Mouse (Mus musculus) c-Kit-positive CD71-positive TER-119-positive erythroid progenitor cells, embryonic 14.5 days (primary cell): ENCODE measurements around the gene Phldb1.
"Not testable (repeated sequence)": the region's sequence is repeated elsewhere in the genome, so short reads cannot be mapped to it uniquely, and the experiment has no call there.

Experiments
- DNase-seq: peaks from one replicate; pipeline ENCODE4 v3.0.0-alpha.2; 2013; ENCODE audit warnings: low spot score

Gene Phldb1

DNA sequence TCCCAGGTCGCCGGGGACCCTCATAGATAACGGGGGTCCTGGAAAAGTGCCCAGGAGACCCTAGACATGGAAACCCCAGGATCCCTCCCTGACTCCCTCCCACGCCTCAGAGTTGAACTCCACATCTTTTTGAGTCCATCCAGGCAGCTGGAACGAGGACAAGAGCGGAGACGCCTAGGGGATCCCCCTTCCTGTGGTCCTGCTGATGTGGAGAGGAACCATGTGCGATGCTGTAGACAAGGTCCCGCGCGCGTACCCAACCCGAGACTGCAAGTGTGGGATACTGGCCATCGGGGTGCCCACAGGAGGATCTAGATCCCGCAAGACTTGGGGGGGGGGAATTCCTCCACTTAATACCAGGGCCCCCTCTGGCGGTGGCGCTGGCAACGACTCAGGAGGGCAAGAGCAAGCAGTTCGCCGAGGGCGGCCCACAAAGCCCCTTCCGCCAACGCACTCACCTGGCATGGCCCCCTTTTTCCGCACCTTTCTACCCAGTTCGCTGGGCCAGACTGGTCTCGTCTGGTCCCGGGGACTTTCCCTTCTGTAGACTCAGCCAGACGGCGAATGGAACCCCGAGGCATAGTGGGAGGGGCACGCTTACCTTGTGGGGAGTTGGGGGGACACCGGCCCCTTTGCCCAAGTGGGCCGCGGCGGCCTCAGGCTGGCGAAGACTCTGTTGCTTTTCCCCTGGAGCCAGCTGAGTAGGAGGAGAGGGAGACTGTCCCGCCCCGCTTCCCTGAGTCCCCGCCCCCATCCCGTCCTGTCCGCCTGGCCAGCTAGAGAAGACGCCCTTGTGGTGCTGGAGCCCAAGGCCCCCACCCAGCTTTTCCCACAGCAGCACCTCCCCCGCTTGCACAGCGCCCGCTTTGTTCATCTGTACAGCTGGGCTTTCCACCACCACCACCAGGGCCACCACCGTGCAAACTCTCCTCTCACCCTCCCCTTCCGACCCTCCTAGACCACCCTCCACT is at the start of gene Phldb1:
TSS of gene Phldb1 (minus strand) at position 675 of the 971 bp plus-strand sequence.
- DNase-seq, result no peak

- peak; percentile 97 for DNase-seq
Measured at GRCm38 (mm10) chr9:44772750-44773651, 38.0 kb upstream of the Phldb1 start.

- DNase-seq, result no peak
Measured at GRCm38 (mm10) chr9:44772392-44772749, 37.4 kb upstream of the Phldb1 start.

DNA sequence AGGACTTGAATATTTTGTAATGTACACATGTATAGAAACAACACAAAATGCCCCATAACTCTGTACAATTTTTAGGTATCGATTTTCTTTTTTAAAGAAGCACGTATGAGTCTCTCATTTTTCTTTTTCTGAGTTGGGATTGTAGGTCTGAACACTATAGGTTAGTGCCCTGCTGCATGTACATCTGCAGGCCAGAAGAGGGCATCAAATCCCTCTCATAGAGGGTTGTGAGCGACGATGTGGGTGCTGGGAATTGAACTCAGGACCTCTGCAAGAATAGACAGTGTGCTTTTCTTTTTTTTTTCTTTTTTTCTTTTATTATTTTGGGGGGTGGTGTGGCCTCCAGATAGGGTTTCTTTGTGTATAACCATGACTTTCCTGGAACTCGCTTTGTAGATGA is 36.4 kb upstream of the Phldb1 start:
- DNase-seq, result no peak

DNA sequence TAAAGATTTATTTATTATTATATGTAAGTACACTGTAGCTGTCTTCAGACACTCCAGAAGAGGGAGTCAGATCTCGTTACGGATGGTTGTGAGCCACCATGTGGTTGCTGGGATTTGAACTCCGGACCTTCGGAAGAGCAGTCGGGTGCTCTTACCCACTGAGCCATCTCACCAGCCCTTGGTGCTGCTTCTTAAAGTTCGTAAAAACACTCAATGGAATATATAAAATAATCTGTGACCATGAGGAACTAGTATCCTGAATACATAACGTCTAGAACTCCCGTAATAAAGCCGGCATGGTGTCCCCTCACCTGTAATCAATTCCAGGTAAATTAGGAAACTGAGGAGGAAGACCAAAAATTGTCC is 33.0 kb upstream of the Phldb1 start:
- DNase-seq, result not testable (repeated sequence)

DNA sequence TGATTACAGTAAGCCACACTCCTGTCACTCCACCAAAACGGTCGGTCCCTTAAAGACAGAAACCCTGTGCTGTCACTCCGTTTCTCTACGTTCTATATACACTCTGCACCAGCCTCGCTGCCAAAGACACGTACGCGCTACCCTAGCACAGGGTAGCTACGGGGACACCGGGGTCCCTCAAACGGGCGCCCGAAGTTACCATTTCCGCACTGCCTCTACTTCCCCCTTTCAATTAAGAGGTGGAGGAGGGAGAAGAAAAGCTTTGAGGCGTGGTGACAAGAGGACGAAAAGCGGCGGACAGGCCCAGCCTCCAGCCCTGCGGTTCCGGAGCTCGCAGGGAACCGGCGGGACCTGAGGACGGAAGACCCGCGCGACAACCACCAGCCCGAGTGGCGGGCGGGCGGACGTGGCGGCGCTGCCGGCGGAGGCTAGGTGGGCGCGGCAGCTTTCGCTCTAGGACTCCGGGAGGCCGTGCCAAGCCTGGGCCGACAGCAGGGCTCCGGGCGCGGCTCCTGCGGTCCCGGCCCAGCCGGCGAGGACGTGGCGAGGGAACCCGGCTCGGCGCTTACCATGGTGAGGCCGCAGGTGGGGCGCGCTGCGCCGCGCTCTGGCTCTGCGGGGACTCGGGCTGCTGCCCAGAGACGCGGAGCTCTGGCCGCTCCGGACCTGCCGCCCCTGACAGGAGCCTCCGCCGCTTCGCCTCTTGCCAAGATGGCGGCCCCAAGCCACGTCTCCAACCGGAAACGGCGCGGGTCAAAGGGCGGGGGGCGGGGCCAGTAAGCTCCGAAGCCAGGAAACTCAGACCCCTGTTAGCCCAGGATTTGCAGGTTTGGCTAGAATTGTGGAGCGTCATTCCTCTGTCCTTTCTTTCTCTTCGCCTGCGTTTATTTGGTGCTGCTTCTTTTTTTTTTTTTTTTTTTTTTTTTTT is 32.4 kb upstream of the Phldb1 start, which contains the start of the genes Arcn1 and Ift46:
TSS of gene Arcn1 (minus strand) at position 745 of the 928 bp plus-strand sequence.
TSS of gene Ift46 (plus strand) at position 808 of the 928 bp plus-strand sequence.
- peak; percentile 88 for DNase-seq

GRCm38 (mm10) chr9:44760873-44761272 is 25.9 kb upstream of the Phldb1 start:
- no peak for DNase-seq

DNA sequence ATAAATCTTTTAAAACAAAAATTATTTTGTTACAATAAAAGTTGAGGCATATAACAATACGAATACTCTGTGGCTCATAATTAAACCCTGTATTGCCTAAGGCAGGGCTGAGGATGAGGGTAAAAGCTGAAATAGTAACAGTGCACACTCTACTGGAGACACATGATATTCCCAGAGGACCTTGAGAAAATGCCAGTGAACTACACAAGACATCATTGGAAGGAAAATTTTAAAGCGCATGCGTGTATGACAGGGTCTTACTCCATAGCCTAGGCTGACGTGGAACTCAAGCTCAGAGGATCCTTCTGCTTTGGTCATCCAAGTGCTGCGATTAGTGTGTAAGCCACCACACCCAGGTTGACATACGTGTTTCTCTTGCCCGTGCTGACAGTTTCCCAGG is 13.5 kb upstream of the Phldb1 start:
- DNase-seq, result no peak

DNA sequence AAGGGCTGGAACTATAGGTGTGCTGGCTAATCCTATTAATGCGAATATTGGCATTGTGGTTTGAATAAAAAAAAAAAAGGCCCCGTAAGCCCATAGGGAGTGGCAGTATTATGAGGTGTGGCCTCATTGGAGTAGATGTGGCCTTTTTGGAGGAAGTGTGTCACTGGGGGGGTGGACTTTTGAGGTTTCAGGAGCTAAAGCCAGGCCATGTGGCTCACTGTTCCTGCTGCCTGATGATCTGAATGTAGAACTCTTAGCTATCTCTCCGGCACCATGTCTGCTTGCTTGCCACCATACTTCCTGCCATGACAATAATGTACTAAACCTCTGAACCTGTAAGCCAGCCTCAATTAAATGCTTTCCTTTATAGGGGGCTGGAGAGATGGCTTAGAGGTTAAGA is 12.3 kb upstream of the Phldb1 start:
- no peak for DNase-seq

- no peak for DNase-seq
Measured at GRCm38 (mm10) chr9:44746666-44747065, 11.7 kb upstream of the Phldb1 start.

DNA sequence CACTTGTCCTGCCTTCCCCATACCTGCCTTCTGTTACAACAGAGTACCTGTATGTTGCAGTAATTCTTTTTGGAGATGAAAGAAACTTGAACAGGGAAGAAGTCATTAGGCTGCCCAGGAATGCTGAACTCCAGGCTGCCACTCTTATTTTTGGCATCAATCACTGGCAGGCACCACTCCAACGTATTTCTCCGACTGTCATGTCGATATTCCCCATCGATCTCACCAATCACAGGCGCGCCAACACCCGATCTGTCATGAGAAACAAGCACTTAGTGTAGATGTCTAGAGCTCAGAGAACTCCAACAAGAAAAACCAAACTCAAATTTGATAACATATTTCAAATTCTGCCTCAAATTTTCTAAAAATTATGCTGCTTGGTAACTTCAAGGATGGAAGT is 10.4 kb upstream of the Phldb1 start:
- no peak for DNase-seq

DNA sequence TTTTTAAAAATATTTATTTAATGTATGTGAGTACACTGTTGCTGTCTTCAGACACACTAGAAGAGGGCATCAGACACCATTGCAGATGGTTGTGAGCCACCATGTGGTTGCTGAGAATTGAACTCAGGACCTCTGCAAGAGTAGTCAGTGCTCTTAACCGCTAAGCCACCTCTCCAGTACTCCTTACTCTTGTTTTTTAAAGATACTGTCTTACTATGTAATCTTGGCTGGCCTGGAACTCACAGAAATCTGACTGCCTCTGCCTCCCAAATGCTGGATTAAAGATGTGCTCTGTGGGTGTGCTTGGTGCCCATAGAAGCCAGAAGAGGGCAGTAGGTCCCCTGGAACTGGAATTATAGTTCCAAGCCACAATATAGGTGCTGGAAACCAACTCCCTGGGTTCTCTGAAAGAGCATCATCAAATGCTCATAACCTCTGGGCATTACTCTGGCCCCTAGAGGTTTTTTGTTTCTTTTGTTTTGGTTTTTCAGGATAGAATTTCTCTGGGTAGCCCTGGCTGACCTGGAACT is 5.7 kb upstream of the Phldb1 start:
- DNase-seq, result no peak

GRCm38 (mm10) chr9:44737240-44737949 is 2.4 kb upstream of the Phldb1 start:
- no peak for DNase-seq

DNA sequence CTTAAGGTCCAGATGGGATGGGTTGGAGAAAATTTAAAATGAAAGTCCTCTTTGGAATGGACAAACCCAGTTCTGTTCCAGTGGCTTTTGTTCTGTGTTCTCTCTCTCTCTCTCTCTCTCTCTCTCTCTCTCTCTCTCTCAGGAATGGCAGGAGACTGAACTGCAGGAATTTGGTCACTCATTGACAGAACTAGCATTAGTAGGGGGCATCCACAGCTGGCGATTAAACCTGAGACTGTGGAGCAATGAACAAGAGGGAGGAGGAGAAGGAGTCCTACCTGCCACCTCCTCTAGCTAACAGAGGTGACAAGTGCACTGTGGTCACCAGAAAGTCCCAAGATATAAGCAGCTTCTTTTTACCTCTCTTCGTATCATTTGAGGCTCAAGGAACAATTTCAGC is 1.3 kb upstream of the Phldb1 start:
- DNase-seq, result no peak

- DNase-seq, result no peak
Measured at GRCm38 (mm10) chr9:44735886-44736285, 888 bp upstream of the Phldb1 start.

DNA sequence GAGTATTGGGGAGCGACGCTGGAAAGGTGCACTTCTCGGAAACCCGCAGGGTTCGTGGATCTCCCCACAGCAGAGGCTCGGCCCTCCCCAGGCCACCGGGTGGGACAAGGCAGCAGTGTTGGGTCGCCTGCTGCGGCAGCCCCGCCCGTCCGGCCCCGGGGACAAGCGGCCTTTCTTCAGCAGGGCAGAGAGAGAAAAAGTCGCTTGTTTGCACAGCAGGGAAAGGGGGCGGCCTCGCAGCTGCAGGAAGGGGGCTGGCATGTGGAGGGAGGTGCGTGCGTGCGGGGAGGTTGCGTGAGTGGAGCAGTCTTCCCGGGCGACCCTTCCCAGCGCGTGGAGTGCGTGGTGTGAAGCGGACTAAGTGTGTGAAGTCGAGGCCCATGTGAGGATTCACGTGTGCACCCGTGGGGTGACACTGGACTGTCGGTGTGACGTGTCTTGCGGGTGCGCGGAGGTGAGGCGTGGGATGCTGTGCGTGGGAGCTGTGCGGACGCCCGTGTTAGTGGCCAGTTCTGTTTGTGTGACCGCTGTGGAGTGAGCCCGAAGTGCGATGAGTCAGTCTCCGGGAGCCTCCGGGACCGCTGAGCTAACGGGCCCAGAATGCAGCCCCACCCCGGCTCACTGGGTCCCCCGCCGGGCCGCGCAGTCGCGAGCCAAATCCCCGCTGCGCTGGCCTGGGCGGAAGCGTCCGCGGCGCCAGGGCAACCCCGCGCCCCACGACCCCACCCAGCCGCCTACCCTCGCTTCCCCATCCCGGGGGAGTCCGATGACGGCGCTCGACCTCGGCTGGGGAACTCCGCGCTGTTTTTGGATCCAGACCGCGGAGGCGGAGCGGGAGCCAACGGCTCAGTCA is 1.1 kb downstream of the Phldb1 start:
- DNase-seq, result no peak

GRCm38 (mm10) chr9:44732921-44733530 is 2.0 kb downstream of the Phldb1 start:
- no peak for DNase-seq

GRCm38 (mm10) chr9:44732130-44732549 is 2.9 kb downstream of the Phldb1 start:
- DNase-seq, result no peak

GRCm38 (mm10) chr9:44727441-44727840 is 7.6 kb downstream of the Phldb1 start:
- no peak for DNase-seq
